Mouse (Mus musculus): ENCODE data around the gene Arfgap2.
"Not testable (repeated sequence)": the region's sequence is repeated elsewhere in the genome, so short reads cannot be mapped to it uniquely, and the experiment has no call there.

The Arfgap2 gene

GRCm38 (mm10) chr2:91264711-91265681, at the start of gene Arfgap2:
Gene Arfgap2, plus strand, starts transcription at chr2:91264974.
- peak; percentile 96 for DNase-seq

DNA sequence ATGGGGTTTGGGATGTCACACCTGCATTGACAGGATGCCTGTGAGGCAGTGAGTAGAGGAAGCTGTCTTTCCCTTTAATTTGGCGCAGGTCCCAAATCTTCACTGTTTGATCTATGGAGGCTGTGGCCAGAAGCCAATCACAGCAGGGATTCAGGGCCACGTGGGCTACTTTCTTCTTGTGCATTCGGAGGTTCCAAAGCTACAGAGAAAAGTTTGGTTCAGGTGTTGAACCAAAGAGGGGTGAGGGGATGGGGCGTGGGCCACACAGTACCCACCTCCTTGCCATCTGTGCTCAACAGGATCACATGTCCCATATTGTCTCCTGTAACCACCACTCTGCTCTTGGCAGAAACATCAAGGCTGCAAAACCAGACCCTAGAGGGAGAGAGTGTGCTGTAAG, 47.7 kb upstream of the Arfgap2 start:
- DNase-seq = no peak

GRCm38 (mm10) chr2:91220501-91220900, 44.3 kb upstream of the Arfgap2 start:
- no peak for DNase-seq

- no peak for DNase-seq
Measured at GRCm38 (mm10) chr2:91223614-91224013, 41.2 kb upstream of the Arfgap2 start.

DNA sequence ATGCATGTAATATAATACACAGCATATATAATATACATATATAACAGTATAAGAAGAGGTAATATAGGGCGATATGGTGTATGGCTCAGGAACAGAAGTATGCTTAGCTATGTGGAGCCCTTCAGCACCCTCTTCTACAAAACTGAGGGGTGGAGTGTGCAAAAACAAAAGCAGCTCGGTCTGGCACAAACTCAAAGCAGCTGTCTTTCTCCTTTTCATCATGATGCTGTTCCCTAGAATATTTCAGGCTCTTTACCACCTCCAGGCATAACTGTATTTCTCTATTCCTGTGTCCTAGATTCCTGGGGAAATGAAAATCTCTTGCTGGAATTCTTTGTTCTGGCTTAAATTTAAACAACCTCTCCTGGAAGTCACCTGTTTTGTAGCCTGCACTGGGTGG, 35.0 kb upstream of the Arfgap2 start:
- DNase-seq = no peak

GRCm38 (mm10) chr2:91236601-91237510, 27.9 kb upstream of the Arfgap2 start, which contains the start of gene Ddb2:
Gene Ddb2, minus strand, starts transcription at chr2:91236982.
- DNase-seq = peak; percentile 96

- DNase-seq = not testable (repeated sequence)
Measured at GRCm38 (mm10) chr2:91237511-91238080, 27.2 kb upstream of the Arfgap2 start.

DNA sequence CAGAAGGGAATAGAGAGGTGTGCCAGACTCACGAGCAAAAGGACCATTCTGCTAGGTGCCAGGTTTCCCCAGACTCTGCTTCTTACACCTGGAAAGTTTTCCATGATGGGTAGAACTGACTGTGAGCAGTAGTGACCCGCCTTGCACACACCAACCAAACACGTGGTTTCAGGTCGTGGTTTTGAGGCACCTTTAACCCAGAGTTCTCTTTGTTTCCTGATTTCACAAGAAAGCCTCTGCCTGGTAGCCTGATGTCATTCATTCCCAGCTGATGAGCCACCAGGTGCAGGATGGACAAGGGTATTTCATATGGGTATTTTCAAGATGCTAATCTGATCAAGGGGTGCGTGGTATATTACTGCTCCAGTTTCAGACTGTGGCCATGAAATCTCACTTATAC, 22.2 kb upstream of the Arfgap2 start:
- DNase-seq = no peak

DNA sequence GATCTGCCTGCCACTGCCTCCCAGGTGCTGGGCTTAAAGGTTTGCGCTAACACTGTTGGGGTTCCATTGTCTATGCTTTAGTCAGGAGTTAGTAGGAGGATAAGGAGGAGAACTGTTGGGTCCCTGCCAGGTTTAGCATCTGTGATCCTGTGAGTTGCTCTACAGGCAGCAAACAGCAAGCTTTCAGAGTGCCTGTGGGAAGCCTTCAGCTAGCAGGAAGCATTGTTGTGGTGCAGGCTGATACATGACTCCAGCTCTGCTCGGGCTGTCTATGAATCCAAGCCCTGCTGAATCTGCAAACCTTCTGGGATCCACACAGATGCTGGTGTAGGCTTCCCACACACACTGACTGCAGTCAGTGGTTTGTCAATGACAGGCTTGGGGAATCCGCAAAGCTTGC, 21.4 kb upstream of the Arfgap2 start:
- DNase-seq = no peak

DNA sequence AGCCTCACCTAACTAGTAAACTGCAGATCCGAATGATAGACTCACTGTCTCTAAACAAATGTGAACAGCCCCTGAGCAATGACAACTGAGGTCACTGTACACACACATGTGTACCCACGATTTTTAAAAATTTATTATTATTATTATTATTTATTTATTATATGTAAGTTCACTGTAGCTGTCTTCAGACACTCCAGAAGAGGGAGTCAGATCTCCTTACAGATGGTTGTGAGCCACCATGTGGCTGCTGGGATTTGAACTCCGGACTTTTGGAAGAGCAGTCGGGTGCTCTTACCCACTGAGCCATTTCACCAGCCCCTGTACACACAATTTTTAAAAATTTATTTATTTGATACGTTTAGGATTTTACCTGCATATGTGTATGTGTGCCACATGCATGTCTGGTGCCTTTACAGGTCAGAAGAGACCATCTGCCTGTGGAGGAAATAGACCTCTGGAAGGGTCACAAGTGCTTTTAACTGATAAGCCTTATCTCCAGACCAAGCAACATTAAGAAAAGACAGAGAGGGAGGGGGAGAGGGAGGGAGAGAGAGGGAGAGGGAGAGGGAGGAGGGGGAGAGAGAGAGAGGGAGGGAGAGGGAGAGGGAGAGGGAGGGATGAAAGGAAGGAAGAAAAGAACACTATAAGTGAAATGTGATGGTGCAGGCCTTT, 20.1 kb upstream of the Arfgap2 start:
- no peak for DNase-seq

GRCm38 (mm10) chr2:91248366-91248765, 16.4 kb upstream of the Arfgap2 start:
- DNase-seq = no peak

DNA sequence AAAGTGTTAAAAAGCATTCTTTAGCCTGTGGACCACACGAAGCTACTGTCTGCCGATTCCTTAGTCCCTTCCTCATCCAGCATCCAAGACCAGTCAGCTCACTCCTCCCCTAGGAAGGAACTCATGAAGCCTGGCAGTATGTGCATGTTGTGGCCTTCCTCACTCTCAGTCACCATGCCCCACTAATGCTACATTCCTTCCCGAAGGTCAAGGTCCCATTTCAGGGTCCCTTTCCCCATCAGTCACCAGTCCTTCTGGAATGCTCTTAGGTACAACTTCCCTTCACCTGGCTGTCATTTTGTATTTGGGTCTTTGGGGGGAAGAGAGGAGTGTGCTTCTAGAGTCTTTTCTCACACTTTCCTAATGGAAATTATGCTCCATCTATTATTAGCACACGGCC, 12.8 kb upstream of the Arfgap2 start:
- no peak for DNase-seq

DNA sequence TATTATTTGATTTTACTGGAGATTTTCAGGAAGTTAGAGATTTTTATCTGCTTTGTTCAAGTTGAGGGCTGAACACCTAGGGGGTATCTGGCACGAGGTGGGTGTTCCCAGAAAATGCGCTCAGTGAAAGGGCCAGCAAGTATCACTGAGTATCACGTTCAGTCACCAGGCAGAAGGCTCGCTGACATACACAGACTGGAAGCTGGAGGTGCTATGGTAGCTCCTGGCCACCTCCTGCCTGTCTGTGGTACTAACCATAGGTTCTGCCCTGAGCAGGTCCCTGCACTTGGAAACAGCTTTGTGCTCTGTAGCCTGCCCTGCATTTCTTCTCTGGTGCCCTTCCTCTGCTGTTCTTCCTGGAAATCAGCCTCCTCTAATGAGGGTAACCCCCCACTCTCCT, 12.3 kb upstream of the Arfgap2 start:
- DNase-seq = no peak

DNA sequence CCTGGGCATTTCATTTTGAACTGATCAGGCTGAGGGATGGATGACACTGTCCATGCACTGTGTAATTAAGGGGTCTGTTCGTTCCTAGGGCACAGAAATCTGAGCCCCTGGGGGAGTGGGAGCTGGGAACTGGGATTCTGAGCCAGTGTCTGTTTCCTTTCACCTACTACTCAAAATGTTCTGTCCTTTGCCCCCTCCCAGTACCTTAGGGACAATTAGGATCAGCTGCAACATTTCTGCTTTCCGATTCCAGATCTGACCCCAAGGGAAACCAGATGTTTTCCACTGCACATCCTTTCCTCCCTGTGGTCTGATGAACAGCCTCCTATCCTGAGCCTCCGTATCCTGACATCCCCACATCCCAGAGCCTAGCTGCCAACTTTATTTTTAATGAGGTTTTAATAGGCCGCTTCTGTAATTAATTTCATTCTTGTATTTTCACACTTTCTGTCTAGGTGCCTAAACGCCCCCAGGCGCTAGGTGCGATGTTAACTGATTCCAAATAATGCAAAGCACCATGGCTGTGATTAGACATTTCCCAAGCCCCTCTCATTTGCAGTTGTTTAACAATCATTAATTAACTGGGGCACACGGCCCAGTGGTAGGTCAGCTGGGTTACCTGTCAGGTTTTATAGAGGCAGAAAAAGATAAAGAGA, 9.9 kb upstream of the Arfgap2 start:
- no peak for DNase-seq

- DNase-seq = no peak
Measured at GRCm38 (mm10) chr2:91255661-91256150, 9.1 kb upstream of the Arfgap2 start, which contains the start of gene Pacsin3. Gene Pacsin3, plus strand, starts transcription at chr2:91255954.

DNA sequence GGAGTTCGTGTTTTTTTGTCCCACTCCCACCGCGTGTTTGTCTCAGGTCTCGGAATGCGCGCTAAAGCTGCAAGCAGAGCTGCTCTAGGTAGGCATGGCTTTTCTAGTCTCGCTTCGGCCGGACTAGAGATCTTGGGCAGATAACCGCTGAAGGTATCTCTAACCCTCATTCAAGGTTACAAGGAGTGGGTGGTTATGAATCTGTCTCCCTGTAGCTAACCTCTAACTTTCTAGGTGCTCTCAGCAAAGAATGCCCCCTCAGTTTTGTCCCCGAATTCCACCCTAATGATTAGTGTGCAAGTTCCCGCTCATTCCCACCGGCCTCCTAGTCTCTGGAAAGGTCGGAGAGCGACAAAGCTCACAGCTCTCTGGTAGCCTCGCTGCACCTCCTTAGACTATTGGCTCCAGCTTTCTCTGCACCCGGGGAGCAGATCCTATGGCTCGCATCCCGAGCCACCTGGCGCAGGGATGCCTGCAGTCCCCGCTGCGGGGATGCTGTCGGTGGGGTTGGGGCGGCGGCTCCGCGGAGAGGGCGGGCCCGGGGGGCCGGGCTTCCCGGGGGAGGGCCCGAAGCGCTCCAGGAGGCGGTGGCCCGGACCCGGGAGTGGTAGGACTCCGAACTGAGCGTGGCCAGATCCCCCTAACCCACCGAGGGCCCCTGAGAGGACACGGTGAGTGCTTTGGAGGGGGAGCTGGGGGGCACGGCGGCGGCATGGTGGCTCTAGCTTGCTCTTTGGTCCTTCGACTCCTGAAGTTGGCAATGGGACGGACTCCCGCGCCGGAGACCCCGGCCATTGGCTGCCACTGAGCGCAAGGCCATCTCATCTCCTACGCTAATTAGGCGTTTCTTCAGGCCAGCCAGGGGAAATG, 8.3 kb upstream of the Arfgap2 start:
- DNase-seq = peak; percentile 61

DNA sequence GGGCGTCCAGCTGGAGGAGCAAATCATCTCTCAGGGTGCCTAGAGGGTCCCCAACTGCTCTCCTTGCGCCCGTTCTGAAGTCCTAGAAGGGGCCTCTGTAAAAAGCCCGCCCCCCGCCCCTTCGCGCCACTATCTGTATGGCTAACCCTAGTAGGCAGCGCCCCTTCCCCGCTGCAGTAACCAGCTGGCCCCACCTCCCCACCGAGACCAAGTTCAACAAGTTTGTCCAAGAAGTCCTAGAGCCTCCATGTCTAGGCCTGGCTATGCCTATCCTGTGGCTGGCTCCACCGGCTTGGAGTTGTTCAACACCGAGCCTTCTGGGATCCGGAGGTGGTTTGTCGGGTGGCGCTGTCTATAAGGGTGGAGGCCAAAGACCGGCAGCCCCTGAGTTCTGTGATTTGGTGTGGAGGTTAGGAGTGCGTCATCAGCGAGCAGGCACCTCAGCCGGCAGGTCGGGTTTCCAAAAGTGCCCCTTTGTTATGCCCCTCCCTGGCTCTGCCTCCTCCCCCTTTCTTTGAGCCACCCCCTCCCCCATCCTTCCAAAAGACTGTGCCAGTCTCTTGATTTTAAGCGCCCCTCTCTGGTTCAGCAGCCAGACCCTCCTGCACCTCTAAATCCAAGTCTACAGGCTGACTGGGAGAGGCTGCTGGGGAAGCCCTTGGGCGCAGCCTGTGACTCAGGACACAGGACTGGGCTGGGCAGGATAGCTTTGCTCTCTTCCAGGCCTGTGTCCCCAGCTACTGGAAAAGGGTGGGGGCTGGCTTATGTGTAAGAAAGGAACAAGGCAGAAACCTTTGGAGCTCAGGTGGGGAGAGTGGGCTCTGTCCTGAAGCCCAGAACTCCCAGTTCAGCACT, 7.4 kb upstream of the Arfgap2 start:
- DNase-seq = no peak

GRCm38 (mm10) chr2:91258054-91258453, 6.7 kb upstream of the Arfgap2 start:
- no peak for DNase-seq

DNA sequence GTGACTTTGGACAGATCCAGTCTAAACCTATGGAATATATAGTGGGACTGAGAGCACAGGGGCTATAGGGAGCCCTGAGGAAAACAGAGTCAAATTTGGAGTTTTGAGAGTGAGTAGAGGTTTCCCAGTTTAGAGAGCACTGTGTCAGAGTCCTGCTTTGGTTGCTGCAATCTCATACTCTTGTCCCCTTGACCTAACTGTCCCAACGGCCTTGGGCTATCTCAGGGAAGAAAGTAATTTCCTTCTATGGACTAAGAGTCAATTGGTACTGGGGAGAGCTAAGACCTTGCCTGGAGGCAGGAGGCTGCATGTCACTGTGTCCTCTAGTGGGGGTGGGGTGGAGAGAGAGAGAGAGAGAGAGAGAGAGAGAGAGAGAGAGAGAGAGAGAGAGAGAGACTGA, 5.9 kb upstream of the Arfgap2 start:
- no peak for DNase-seq

DNA sequence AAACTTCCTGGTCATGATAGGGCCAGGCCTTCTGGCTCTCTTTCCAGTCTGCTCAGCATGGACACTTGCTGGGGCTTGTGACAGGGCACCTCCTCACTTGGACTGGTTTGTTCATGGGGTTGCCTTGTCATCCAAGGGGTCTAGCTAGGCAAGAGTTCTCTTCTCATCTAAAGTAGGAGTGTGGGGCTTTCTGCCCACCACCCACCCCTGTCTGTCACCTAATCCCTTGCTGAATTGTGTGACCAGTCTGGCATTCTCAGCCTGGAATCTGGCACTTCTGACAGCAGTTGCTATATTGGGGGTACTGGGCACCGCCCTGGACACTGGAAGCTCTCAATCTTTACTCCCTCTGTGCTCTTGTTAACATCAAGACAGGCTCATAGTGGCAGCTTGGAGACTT, 5.3 kb upstream of the Arfgap2 start:
- DNase-seq = no peak
